Mouse (Mus musculus): ENCODE results near the gene Adssl1.

- no peak for TF ChIP-seq POLR2AphosphoS2 (IDR thresholded peaks at IDR 0.05; ENCODE audit: low read length)
- no peak for TF ChIP-seq CTCF (IDR thresholded peaks at IDR 0.05 in 2 of 3, conservative IDR thresholded peaks at IDR 0.05 in 1 of 3; ENCODE audit: control insufficient read depth in 1 of 3, insufficient read depth in 1 of 3, low read depth in 2 of 3, low read length in 3 of 3, poor library complexity in 1 of 3, severe bottlenecking in 1 of 3)
- TF ChIP-seq POLR2AphosphoS5 (IDR thresholded peaks at IDR 0.05; ENCODE audit: borderline replicate concordance, low read depth, low read length), result no peak
- TF ChIP-seq TCF12 (IDR thresholded peaks at IDR 0.05; ENCODE audit: low read depth, low read length), result no peak
Observed at GRCm38 (mm10) chr12:112590566-112591239, 29.1 kb upstream of the Adssl1 start.
